Mouse (Mus musculus) spleen, embryonic (tissue): Measurements from ENCODE around the gene Sema3c.

Experiments used
- CTCF ChIA-PET: fragments of 350-600 bp; sonication (Branson Sonifier 250); formaldehyde crosslinking; loops from one replicate; lab custom pipeline; 2022; lab: Charles Lee

The Sema3c gene

DNA sequence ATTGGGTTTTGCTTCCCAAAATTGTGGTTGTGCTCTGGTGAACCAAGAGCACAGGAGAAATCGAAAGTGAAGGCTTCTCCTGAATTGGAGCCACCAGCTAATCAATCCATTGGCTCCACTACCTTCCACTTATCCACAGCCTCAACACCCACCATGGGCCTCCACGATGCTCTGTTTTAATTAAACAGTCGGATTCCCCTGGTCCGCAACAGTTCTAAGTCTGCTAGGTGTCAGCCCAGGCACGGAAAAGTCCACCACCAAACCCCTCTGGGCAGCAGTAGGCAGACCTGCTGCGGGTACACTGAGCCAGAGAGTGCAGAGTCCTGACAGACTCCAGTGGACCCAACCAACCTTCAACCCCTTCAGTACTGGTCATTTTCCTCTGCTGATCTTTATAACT is 202.5 kb downstream of the Sema3c start:
- CTCF ChIA-PET: no interaction called here
